Mouse (Mus musculus): ENCODE measurements around the gene 2700081O15Rik.
"Not testable (repeated sequence)": the region's sequence is repeated elsewhere in the genome, so short reads cannot be mapped to it uniquely, and the experiment has no call there.

2700081O15Rik gene

GRCm38 (mm10) chr19:7416834-7417735 lies at the start of gene 2700081O15Rik:
Gene 2700081O15Rik (plus strand): TSS chr19:7417625.
- DNase-seq: peak; percentile 62 to 66

GRCm38 (mm10) chr19:7369469-7369868 lies 48.0 kb upstream of the 2700081O15Rik start:
- DNase-seq: not testable (repeated sequence)

GRCm38 (mm10) chr19:7374491-7374890 lies 42.9 kb upstream of the 2700081O15Rik start:
- no peak for DNase-seq

GRCm38 (mm10) chr19:7377639-7378038 lies 39.8 kb upstream of the 2700081O15Rik start:
- DNase-seq: no peak

- no peak for DNase-seq
Measured at GRCm38 (mm10) chr19:7381906-7382247, 35.5 kb upstream of the 2700081O15Rik start.

- peak; percentile 57 to 61 for DNase-seq
Measured at GRCm38 (mm10) chr19:7382248-7382902, 35.0 kb upstream of the 2700081O15Rik start.

DNA sequence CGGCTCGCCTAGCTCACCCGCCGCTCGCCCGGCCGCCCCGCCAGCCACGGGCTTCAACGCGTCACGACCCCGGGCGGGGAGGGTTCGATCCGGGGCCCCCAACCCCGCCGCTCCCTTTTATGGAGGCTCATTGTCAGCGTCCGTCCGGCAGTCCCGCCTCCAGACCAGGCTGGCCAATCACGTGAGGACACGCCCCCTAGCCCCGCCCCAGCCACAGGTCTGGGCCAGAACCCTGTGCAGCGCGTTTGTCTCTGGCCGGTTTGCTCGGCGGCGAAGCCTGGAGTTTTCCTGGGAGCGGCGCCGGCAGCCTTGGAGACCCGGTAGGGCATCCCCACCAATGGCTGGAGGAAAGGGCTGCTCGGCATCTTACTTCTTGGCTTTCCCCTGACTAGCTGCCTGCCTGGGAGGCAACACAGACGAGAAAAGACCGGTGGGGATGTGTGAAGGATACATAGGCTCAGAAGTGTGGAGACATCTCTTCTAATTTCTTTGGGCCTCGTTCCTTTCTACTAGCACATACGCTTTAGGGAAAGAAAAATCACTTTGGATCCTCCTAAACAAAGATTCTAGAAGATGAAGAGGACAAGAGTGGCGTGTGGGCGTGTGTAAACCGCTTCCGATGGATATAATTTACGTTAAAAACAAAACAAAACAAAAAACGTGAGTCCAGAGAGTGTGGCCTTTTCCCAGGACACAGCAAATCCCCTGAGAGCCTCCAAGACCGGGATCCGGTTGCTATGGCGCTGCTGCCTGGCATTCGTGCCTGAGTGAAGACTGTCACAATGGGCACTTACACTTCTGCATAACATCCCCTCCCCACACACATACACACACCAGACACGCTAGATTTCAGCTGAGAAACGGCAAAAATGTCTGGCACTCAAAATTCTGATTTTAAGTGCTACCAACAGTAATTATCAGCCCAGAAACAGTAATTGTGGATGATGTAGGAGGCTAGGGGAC lies 34.2 kb upstream of the 2700081O15Rik start, which contains the start of gene Spindoc:
TSS of gene Spindoc (minus strand) at position 92 of the 963 bp plus-strand sequence.
- peak; percentile 99 for DNase-seq

- DNase-seq: no peak
Measured at GRCm38 (mm10) chr19:7386042-7386441, 31.4 kb upstream of the 2700081O15Rik start.

DNA sequence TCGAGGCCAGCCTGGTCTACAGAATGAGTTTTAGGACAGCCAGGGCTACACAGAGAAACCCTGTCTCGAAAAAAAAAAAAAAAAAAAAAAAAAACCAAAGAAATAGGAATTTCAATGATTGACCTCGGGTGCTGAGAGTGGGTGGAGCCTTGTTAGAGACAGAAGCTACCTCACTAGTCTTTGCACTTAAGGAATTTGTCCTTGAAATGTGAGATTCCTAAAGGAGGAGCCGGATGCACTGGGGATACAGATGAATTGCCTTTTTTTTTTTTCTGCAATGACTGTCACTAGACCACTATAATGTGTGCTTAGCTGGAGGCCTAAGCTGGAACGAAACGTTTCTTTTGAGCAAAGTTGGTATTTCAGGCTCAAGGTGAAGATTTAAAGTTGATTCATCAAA lies 28.9 kb upstream of the 2700081O15Rik start:
- no peak for DNase-seq

GRCm38 (mm10) chr19:7396867-7397826 lies 20.3 kb upstream of the 2700081O15Rik start:
- not testable (repeated sequence) for DNase-seq

- not testable (repeated sequence) for DNase-seq
Measured at GRCm38 (mm10) chr19:7398898-7399297, 18.5 kb upstream of the 2700081O15Rik start.

- no peak for DNase-seq
Measured at GRCm38 (mm10) chr19:7400635-7401034, 16.8 kb upstream of the 2700081O15Rik start.

DNA sequence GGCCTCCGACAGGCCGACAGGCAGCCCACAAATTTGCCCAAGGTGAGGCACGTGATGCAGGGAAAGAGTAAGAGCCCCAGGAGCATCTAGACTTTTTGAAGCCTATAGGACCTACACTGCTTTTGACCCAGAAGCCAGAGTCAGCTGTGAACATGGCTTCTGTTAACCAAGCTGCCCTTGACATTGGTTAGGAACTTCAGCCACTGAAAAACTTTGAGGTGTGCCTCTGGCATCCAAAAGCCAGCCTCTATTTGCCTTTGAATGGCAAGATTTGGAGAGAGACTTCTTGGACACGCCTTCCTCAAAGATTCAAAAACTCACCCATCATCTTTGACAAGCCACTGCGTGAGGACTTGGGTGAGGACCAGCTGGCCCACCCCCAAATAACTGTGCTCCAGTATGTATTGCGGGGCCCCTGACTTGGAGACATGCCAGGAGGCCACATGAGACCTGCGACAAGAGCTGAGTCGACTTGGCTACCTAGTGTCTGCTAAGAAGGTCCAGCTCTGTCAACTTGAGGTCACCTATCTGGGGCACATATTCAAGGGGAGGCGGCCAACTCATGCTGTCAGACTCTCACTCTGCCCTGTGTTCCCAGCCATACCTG lies 12.7 kb upstream of the 2700081O15Rik start:
- no peak for DNase-seq

- DNase-seq: no peak
Measured at GRCm38 (mm10) chr19:7412361-7412760, 5.1 kb upstream of the 2700081O15Rik start.

GRCm38 (mm10) chr19:7415916-7416833 lies 1.2 kb upstream of the 2700081O15Rik start:
- DNase-seq: no peak

GRCm38 (mm10) chr19:7417911-7418849 lies 755 bp downstream of the 2700081O15Rik start:
- DNase-seq: peak; percentile 62 to 88

GRCm38 (mm10) chr19:7419134-7419533 lies 1.7 kb downstream of the 2700081O15Rik start:
- DNase-seq: no peak

DNA sequence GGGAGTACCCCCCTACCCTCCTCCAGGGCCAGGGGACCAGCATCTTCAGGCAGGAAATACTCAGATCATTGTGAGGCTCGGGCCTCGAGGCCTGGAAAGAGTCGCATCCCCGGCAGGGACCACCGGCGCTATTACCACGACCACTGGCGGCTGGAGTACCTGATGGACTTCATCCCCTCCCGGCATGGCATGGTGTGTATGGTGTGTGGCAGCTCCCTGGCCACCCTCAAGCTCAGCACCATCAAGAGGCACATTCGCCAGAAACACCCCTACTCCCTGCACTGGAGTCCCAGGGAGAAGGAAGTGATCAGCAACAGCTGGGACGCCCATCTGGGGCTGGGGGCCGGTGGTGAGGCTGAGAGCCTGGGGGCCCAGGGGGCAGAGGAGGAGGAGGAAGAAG lies 2.7 kb downstream of the 2700081O15Rik start:
- DNase-seq: no peak

All from cerebellum, adult 18-20 months (tissue).